Mouse (Mus musculus) megakaryocyte, adult 5-6 weeks (primary cell): Measurements from ENCODE around the gene Cnot3. TPM values are rescaled to one million over a fixed set of nuclear protein-coding genes. Genes with fewer than 3 reads are reported as not detected.
"Not testable (repeated sequence)": the region's sequence is repeated elsewhere in the genome, so short reads cannot be mapped to it uniquely, and the experiment has no call there.

Experiments
- ATAC-seq: 2 replicates; pipeline ENCODE4 v1.8.0; 2016; ENCODE audit warnings: mild to moderate bottlenecking, inconsistent platforms; ENCODE audit not compliant: poor library complexity, severe bottlenecking
- total RNA-seq, 2 experiments: library from RNA; stranded (forward) in 1 of 2; stranded (reverse) in 1 of 2; fragments of 153-499, 151-499 nt in 1 of 2; fragments of 221-1000, 200-1000 nt in 1 of 2; gene quantifications; 2 replicates each; pipeline versions ENCODE4 v1.2.3 to v1.2.4; 2015 to 2017

Cnot3 gene
- total RNA-seq (2015) (119 and 123 TPM in 2 replicates), total RNA-seq (2017) (23.5 and 36.8 TPM in 2 replicates)

DNA sequence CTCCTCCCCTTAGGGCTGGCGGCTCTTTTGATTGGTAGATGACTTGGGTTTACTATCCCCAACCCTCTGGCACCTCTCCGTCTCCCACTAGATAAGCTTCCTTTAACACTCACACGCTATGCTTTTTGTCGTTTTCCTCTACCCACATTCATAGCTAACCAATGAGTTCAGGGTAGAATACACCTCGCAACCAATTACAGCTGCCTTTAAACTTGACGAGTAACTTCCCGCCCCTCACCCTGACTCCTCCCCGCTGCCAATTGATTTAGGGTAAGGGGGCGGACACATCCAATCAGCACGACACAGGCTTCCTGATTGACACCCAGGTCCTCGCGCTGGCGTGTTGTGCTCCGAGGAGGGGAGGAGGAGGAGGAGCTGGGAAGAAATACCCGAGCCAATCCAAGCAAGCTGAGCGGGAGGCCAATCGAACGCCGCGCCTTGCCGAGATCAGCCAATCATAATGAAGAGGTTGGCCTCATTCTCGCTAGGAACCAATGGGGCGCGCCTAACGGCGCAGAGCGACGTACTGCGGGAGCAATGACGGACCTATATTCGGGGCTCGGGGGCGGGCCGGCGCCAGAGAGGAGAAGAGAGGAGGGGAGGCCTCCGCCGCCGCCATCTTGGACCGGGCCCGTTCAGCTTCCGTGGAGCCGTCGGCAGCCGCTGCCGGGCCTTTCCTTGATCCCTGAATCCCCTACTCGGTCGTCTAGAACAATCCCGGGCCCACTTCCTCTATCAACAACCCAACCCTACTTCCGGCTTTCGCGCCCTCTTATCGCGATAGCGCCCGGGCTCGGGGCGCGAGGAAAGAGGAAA is at the start of gene Cnot3:
Cnot3 (plus strand) TSS at position 597 of the 816 bp plus-strand sequence.
- ATAC-seq: peak; percentile 88

DNA sequence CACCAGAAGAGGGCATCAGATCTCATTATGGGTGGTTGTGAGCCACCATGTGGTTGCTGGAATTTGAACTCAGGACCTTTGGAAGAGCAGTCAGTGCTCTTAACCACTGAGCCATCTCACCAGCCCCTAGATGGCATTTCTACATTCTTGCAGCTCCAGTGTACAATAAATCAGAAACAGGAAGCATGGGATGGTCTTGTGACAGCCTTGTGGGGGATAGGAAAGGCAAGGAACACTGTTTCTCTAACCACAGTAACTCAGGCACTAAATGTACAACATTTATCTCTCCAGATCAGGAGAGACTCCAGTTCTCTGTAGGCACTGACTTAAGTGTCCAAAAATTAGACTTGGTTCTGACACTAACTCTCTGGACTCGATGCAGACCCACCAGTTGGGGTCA is 47.3 kb upstream of the Cnot3 start:
- ATAC-seq: not testable (repeated sequence)

DNA sequence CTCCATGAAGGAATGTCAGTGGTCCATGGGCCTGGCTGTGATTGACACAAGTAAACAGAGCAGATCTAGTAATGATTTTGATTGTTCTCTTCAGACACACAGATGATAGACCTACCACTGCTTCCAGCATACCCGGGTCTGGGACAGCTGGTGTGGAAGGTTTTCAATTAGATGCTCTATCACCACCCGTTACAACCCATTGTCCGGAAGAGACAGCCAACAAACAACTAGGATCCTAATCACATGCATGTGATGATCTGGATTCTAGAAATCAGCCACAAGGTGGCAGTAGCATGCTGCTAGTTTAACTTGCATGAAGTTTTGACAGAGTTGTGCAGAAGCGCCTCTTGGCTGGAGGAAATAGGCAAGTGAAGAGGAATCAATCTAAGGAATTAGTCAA is 43.9 kb upstream of the Cnot3 start:
- peak; percentile 88 for ATAC-seq

DNA sequence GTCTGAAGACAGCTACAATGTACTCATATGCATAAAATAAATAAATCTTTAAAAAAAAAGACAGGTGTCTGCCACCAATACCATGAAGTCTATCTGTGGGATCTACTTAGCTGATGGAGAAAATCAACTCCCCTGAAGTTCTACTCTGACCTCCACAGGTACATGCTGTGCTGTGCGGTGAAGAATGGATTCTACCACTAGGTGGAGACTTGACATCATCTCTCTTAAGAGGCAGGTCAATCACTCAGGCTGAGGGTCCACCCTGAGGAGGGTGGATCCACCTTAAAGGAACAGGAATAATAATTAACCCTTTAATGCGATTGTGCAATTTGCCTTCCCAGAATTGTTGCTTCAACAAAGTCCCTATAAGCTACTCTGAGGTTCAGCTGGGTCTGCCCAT is 38.3 kb upstream of the Cnot3 start:
- peak; percentile 75 for ATAC-seq

DNA sequence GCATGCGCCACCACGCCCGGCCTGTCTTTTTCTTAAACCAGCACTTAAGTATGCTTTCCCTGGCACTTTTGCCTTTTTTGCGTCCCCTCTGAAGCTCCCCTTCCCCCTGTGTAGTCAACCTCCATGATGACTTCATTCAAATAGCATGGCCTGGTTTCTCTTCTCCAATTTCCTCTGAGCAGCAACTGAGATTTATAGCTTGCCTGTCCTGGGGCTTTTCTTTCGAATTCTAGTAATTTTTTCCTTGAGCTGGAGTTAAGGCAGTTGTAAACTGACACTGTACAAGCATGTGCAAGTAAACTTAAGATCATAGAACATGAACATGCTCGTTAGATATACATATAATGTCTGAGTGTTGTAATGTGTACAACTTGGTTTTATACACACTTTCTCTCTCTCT is 37.7 kb upstream of the Cnot3 start:
- no peak; the same call in 1 of the 2 replicates for ATAC-seq

DNA sequence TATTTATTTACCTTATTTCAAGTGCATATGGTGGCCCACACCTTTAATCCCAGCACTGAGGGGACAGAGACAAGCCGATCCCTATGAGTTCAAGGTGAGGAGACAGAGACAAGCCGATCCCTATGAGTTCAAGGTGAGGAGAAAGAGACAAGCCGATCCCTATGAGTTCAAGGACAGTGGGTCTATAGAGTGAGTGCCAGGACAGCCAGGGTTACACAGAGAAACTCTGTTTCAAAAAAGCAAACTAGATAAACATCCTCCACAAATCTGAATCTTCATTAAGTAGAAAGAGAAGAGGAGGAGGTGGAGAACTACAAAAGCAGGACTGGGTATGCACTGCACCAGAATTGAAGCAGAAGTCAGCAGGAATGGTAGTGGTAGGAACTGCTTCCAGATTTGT is 36.4 kb upstream of the Cnot3 start:
- ATAC-seq: no peak

DNA sequence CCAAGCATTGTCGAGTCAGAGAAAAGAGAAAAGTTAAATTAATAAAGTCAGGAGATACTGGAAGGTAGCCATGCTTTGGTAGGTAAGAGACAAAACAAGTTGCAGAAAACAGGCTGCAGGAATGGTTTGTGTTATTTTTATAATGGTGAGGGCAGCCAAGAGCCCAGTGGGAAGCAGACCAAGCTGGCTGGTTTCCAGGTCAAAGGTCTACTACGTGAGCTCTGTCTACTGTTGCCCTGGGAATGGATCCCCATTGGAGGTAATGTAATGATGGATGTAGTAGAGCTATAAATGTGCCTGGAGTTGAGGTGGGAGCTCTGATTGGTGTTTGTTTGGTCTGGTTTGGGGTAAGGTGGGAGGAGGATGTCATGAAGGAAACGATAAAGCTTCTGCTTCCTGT is 36.0 kb upstream of the Cnot3 start:
- no peak for ATAC-seq

DNA sequence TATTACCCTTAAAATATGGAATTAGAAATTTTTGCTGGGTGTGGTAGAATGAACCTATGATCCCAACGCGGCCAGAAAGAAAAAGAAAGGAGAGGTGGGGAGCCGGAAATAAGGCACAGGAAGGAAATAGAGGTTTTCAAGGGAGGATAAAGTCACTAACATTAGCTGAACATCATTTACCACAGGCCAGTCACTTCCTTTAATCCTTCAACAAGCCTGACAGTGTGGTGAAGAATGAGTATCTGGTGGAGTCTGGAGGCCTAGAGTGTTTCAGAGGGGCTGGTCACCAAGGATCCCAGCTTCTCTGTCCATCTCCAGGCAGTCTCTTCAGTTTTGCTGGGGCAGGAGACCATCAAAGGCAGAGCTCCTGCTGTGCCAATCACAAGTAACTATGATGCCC is 34.6 kb upstream of the Cnot3 start:
- no peak for ATAC-seq

DNA sequence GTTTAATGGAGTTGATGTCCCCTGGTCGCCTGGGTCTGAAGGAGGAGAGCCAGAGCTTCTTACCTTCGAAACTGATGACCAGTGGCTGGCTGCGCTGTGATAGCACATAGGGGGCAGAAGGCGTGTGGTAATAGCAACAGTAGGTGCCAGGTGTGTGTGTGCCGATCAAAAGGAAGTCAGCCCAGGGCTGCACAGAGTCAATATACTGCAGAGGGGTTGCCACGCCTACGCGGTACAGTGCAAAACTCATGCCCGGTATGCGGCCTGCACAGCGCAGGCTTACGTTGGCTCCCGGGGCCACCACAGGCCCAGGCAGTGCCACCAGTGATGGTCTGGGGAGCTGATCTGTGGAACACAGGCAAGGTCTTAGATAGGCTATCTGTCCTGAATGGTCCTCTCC is 34.1 kb upstream of the Cnot3 start:
- no peak for ATAC-seq

DNA sequence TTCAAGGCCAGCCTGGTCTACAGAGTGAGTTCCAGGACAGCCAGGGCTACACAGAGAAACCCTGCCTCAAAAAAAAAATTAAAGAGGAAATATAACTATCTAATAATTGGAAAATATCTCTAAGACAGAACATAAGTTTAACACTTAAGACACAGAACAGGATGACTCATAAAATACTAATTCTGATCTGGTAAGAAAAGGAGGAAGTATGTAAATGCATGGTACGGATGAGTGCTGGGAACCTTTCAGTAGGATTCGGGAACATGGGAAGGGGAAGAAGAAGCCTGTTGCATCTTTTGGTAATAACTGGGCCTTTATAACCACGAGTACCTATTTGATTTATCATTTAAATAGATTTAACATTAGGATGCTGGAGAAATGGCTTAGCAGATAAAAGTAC is 31.0 kb upstream of the Cnot3 start:
- ATAC-seq: no peak

DNA sequence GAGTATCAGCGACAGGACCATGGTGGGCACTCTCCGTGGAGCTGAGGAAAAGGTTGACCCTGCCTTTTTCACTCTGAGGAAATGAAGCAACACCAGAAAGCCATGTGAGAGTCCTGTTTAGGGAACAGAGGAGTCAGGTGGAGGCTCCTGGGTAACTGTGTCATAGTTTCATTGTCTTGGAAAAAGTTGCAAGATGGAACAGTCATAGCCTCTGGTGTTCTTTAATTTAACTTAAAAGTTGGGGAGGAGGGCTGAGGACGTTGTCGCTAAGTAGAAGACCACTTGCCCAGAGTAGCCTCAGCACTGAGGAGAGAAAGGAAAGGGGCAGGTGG is 29.0 kb upstream of the Cnot3 start, which contains the start of gene Oscar:
Oscar (minus strand) TSS at position 101 of the 332 bp plus-strand sequence.
- no peak for ATAC-seq

DNA sequence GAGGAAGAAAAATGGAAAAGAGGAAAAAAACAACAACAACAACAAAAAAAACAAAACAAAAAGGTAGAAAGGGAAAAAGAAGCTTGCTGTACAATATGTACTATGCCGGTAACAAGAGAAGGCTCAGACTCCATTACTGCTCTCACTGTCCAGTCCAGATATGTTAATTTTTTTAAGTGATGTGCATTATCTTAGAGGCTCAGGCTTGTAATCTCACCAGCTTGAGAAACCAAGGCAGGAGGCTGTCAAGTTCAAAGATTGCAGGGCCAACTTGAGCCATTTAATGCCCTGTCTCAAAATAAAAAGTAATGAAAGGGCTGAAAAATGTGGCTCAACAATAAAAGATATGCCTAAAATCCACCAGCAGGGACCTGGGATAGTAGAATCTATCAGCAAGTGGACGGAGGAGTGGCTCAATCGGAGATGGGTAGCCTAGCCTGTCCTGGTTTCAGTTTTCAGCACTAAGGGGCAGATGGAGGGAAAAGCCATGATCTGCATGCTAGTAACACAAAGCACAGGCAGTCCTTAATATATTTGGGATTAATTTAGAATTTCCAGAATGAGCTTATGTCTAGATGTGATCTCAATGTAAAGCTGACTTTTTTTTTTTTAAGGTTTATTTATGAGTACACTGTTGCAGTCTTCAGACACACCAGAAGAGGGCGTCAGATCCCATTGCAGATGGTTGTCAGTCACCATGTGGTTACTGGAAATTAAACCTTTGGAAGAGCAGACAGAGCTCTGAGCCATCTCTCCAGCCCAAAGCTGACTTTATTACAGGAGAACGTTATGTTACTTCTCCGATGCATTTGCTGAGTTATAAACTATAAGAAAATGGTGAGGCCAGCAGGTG is 28.5 kb upstream of the Cnot3 start:
- no peak for ATAC-seq

DNA sequence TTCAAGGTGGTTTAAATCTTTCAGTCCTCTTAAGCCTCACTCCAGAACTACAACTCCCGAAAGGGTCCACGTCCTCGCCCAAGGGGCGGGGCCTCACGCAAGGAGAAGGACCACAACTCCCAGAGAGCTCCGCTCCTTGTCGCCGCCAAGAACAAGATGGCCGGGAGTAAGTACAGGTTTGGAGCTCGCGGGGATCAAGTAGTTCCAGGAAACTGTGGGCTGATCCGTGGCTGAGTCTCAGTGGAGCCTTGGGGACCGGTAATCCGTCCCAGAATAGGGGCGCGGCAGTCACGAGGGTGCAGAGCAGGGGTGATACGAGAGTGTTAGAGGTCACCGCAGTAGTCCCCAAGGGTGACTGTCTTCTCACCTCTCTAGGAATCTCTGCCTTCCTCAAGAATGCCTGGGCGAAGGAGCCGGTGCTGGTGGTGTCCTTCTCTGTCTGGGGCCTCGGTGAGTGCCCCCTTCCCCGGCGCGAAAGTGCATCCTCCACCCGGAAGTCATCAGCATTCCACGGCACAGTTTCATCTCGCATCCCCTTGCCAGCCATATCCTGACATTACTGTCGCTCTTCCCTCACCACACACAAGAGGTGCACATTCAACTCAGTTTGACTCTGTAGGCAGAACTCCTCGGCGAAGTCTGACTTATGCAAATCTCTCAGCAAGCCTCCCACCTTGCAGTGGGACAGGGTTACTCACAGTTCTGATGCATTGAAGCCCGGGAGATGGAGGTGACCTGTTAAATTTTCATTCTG is 27.6 kb upstream of the Cnot3 start, which contains the start of gene Ndufa3:
Ndufa3 (plus strand) TSS at position 132 of the 754 bp plus-strand sequence.
- ATAC-seq: peak; percentile 100

DNA sequence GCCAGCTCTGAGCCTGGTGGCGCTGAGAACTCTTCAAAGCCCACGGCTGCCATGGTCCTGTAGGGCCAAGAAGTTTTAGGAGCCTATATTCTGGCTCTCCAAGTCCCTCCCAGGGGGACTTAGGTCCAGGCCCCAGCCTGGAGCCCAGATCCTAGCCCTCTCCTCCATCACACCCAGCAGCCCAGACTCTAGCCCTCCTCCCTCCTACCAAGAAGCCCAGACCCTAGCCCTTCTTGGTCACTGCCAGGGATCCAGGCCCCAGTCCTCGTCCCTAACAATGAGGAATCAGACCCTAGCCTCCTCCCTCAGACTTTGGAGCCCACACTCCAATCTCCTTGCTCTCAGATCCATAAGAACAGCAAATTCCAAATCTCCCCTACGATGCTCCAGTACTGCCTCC is 16.0 kb upstream of the Cnot3 start:
- ATAC-seq: no peak

DNA sequence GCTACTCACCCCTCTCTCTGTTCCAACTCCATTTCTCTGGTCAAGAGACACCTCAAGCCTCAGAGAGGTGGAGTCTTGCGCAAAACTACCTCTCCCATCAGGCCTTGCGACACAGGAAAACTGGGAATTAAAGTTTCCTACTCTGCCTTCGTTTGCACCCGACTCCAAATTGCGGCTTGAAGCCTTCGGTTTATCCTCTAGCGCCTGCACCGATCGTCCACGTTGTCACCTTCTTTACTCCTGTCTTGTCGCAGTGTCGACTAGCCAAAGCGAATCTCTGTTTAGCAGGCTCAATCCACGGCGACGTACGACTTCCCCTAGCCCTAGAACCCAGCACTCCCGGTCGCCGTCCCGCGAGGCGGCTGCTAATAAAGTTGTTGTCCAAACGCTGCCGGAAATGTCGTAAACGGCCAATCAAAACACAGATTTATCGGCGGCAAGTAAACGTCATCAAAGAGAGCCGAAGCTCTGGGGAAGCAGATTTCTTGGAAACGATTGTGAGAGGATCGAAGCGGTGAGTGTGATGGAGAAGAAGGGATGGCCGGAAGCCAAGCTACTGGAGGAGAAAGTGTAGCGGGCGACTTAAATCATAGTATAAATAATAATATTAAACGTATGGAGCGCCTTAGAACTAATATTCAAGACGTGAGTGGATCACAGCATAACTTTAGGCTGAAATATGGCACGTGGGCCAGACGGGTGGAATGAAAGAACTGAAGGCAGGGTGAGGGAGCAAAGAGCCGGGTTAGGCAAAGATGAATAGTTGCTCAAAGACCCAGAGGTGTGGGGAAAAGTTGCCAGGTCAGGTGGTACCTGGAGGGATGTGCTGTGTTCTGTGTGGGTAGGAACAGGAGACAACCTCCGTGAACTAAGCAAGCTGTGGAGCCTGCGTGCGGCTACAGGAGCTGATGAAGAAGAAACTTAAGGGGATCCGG is 15.3 kb upstream of the Cnot3 start, which contains the start of the genes Tfpt and Prpf31:
Tfpt (minus strand) TSS at position 387 of the 935 bp plus-strand sequence.
Prpf31 (plus strand) TSS at position 443 of the 935 bp plus-strand sequence.
- ATAC-seq: peak; percentile 95

DNA sequence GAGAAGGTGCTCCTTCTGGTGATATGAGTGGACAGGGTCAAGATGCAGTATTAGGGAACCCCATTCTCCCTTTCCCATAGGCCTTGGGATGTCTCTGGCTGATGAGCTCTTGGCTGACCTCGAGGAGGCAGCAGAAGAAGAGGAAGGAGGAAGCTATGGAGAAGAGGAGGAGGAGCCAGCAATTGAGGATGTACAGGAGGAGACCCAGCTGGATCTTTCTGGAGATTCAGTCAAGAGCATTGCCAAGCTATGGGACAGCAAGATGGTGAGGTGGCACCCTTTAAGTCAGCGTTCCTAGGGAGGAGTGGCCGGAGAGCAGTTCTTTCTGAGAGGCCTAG is 14.6 kb upstream of the Cnot3 start:
- ATAC-seq: 0 out of 2 replicates have a peak, but pooled peaks have one; percentile 4

DNA sequence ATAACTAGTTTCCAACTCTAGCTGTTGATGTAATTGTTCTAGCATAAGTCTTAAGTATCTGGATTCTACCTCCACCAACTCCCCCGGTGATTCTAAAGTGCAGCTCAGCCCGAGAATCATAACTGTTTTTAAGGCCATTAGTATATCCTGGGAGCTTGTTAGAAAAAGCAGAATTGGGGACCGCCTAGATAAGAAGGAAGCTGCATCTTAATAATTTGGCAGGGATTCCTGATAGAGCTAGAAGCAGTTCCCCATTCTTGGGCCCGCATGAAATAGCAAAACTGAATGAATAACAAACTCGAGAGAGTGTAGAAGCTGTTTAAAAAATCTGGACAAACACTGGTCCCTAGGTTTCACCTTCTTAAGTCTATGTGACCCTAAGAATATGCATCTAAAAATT is 1.7 kb upstream of the Cnot3 start:
- ATAC-seq: no peak

DNA sequence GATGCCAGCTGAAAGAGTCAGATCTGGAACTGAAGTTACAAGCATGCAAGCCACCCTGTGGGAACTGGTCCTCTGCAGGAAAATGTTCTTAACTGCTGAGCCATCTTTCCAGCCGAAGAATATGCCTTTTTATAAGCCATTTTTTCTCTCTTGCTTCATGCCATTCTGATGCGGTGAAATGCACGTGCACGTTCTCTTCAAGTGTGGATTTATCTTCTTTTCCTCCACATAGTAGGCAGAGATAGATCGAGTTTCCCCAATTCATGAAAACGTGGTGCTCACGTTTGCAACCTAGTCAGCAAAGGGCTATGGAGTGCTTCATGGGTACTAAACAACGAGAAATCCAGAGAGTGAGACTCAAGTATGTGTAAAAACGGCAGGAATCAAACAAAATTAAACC is 1.2 kb upstream of the Cnot3 start:
- ATAC-seq: no peak

DNA sequence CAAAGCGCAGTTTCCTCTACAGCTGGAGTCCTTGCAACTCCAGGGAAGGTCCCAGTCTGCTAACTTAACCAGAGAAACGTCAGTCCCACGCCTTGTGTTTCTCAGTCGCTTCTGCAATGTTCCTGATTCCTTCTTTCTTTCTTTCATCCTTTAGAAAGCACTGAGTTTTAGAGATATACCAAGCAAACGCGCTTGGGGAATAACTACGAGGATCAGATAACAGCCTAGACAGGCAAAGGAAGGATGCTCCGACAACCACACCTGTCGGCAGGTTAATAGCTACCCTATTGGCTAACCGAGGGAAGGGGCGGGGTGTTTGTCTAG is 758 bp upstream of the Cnot3 start:
- ATAC-seq: no peak

DNA sequence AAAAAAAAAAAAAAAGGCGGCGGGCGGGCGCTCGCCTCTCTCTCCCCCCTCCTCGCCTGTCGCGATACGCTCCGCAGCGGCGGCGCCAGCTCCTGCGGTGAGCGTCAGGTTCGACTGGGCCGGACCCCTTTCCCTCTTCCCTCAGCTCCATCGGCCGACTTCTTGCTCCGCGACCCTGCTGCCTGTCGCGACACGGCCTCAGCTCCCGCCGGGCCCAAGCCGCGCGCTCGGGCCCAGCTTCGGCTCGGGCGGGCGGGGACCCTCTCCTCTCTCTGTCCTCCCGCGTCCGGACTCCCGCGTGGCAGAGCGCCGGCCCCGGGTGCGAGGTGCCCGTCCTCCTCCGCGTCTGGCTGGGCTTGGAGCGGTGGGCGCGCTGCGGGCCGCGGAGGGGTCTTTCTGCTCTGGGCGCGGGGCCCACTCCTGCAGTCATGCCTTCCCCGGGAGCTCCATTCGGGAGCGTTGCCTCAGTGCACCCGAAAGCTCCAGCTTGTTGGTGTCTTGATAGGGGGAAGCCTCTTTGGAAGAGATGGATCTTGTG is 489 bp downstream of the Cnot3 start:
- ATAC-seq: peak; percentile 20
